Mouse (Mus musculus) C2C12 (cell line): Measurements from ENCODE around the gene Tanc1. TPM values are rescaled to one million over a fixed set of nuclear protein-coding genes. Genes with fewer than 3 reads are reported as not detected.
"Not testable (repeated sequence)": the region's sequence is repeated elsewhere in the genome, so short reads cannot be mapped to it uniquely, and the experiment has no call there.

Source experiments
- H3K27me3 ChIP-seq: one replicate; pipeline ENCODE4 v1.6.1; 2011; ENCODE audit not compliant: control insufficient read depth, insufficient read depth, insufficient read length
- H3K36me3 ChIP-seq: one replicate; pipeline ENCODE4 v1.6.1; 2011; ENCODE audit not compliant: control insufficient read depth, insufficient read depth
- H3K4me3 ChIP-seq: one replicate; pipeline ENCODE4 v1.5.1; 2011; ENCODE audit warnings: mild to moderate bottlenecking, control low read depth; ENCODE audit not compliant: poor library complexity, insufficient read depth, severe bottlenecking
- H3K79me2 ChIP-seq: one replicate; pipeline ENCODE4 v1.6.1; 2011; ENCODE audit not compliant: control insufficient read depth, insufficient read depth
- H3K79me3 ChIP-seq: one replicate; pipeline ENCODE4 v1.6.1; 2011; ENCODE audit warnings: low read depth, control low read depth
- H3ac ChIP-seq: one replicate; pipeline ENCODE3; 2011; ENCODE audit warnings: low read depth; ENCODE audit not compliant: control insufficient read depth, insufficient read length
- CEBPB ChIP-seq: IDR thresholded peaks from one replicate; pipeline ENCODE4 v1.6.1; 2011; ENCODE audit warnings: low read depth, mild to moderate bottlenecking, control low read depth, moderate library complexity
- CTCF ChIP-seq: IDR thresholded peaks from one replicate; pipeline ENCODE4 v1.5.1; 2011; ENCODE audit not compliant: control insufficient read depth, insufficient read depth, insufficient read length
- FOSL1 ChIP-seq: IDR thresholded peaks from one replicate; pipeline ENCODE4 v1.8.0; 2011; ENCODE audit warnings: mild to moderate bottlenecking, low read length; ENCODE audit not compliant: poor library complexity, insufficient read depth, severe bottlenecking
- MAX ChIP-seq: IDR thresholded peaks from one replicate; pipeline ENCODE4 v1.6.1; 2011; ENCODE audit warnings: mild to moderate bottlenecking, control low read depth
- MYOD1 ChIP-seq: IDR thresholded peaks from one replicate; pipeline ENCODE4 v1.6.1; 2011; ENCODE audit warnings: low read depth; ENCODE audit not compliant: control insufficient read depth, insufficient read length
- MYOG ChIP-seq: IDR thresholded peaks from one replicate; pipeline ENCODE4 v1.6.1; 2011; ENCODE audit not compliant: control insufficient read depth, insufficient read length; ENCODE audit errors: extremely low read depth
- USF1 ChIP-seq: IDR thresholded peaks from one replicate; pipeline ENCODE4 v1.6.1; 2011; ENCODE audit warnings: low read depth, mild to moderate bottlenecking, control low read depth, moderate library complexity
- polyA plus RNA-seq: library from polyadenylated mRNA; unstranded; fragments of >200 nt; fragmentation: generic; extraction: Trizol; gene quantifications from one replicate; pipeline ENCODE4 v1.2.1, GENCODE M21; 2012; ENCODE audit warnings: missing spikeins

Tanc1 gene
- polyA plus RNA-seq, 1 experiment: 24.9 TPM

GRCm38 (mm10) chr2:59842556-59843008, 230.7 kb downstream of the Tanc1 start:
- TF ChIP-seq FOSL1: no peak
- TF ChIP-seq CEBPB: no peak
- TF ChIP-seq MYOD1: no peak
- TF ChIP-seq MYOG: no peak
- TF ChIP-seq USF1: no peak
- TF ChIP-seq MAX: no peak
- TF ChIP-seq CTCF: no peak
- no peak overlapping the region for H3ac ChIP-seq
- no peaks in the 10 kb centered on the region for H3K27me3 ChIP-seq
- peaks cover 77% of the 10 kb centered on the region for H3K36me3 ChIP-seq
- no peaks in the 10 kb centered on the region for H3K79me2 ChIP-seq
- H3K79me3 ChIP-seq: no peaks in the 10 kb centered on the region
- no peak overlapping the region for H3K4me3 ChIP-seq

DNA sequence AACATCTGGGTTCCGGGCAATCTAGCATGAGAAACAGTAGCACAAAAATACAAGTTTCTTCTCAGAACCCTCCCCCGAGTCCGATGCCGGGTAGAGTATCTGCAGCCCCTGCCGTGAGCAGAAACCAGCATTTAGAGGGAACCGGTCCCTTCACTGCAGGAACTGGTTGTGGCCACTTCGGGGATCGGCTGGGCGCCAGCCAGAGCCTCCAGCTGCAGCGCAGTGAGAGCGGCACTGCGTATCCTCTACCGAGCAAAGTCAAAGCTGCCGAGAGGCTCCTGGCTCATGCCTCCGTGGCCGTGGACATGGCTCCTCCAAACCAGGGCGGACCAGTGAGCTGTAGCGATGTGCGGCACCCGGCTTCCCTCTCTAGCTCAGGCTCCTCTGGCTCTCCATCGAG, 231.3 kb downstream of the Tanc1 start:
- Histone ChIP-seq H3K4me3 (no peak overlapping the region), H3K36me3 (peaks cover 72% of the 10 kb centered on the region), H3K79me2 (no peaks in the 10 kb centered on the region), H3K79me3 (no peaks in the 10 kb centered on the region), H3ac (no peak overlapping the region), H3K27me3 (no peaks in the 10 kb centered on the region)
- no peak for TF ChIP-seq MAX
- no peak for TF ChIP-seq CTCF
- no peak for TF ChIP-seq FOSL1
- no peak for TF ChIP-seq MYOD1
- no peak for TF ChIP-seq MYOG
- TF ChIP-seq USF1: no peak

GRCm38 (mm10) chr2:59843848-59844247, 232.0 kb downstream of the Tanc1 start:
- peaks cover 65% of the 10 kb centered on the region for H3K36me3 ChIP-seq
- H3K27me3 ChIP-seq: no peaks in the 10 kb centered on the region
- H3ac ChIP-seq: no peak overlapping the region
- TF ChIP-seq FOSL1 (no peak), MYOD1 (no peak)
- H3K79me3 ChIP-seq: no peaks in the 10 kb centered on the region
- H3K79me2 ChIP-seq: no peaks in the 10 kb centered on the region
- no peak overlapping the region for H3K4me3 ChIP-seq

GRCm38 (mm10) chr2:59851885-59852284, 240.0 kb downstream of the Tanc1 start:
- H3K27me3 ChIP-seq, H3ac ChIP-seq, H3K79me3 ChIP-seq, H3K79me2 ChIP-seq, H3K36me3 ChIP-seq, H3K4me3 ChIP-seq: not testable (repeated sequence)

DNA sequence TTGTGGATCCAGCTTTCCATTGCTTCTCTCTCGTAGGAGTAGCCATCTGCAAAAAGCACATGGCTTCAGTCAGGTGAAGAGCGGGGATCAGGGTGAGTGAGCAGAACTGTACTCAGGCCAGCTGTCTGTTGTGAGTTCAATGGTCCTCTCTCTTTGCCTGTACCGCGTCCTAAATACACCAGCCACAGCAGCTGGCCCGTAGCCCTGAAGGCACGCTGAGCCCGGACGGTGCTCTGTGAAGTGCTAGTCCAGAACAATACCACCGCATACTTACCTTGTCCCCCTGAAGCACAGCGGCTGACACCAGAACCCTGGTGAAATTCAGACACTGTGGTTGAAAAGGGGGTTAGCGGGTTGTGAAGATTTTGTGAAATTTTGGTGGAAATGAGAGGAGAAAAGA, 241.1 kb downstream of the Tanc1 start:
- Histone ChIP-seq H3K79me2 (no peaks in the 10 kb centered on the region), H3K4me3 (no peak overlapping the region), H3ac (no peak overlapping the region), H3K27me3 (no peaks in the 10 kb centered on the region), H3K36me3 (peaks cover 7% of the 10 kb centered on the region), H3K79me3 (no peaks in the 10 kb centered on the region)
- TF ChIP-seq CTCF: no peak

DNA sequence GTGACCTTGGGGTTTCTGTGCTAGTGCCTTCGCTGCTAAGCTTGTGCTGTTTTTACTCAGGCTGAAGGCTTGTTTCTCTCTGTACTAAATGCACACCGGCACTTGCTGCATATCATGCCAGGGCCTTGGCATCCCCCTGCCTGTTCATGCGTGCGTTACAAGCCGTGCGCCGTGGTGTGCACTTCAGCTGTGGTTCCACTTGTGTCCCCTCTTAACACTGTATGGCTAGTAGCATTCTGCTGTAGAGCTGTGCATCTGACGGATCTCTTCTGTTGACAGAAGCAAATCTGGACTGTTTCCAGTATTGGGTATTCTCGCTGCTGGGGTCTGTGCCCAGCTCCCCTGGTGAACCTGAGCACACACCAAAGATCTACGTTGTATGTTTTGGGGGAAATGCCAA, 241.7 kb downstream of the Tanc1 start:
- Histone ChIP-seq H3K4me3 (no peak overlapping the region), H3ac (no peak overlapping the region), H3K36me3 (peaks cover 7% of the 10 kb centered on the region), H3K27me3 (no peaks in the 10 kb centered on the region), H3K79me2 (no peaks in the 10 kb centered on the region), H3K79me3 (no peaks in the 10 kb centered on the region)
- TF ChIP-seq MAX: no peak
- TF ChIP-seq CEBPB: no peak
- TF ChIP-seq MYOD1: no peak
- no peak for TF ChIP-seq CTCF
- TF ChIP-seq MYOG: no peak
- no peak for TF ChIP-seq FOSL1
- TF ChIP-seq USF1: no peak
